Mouse (Mus musculus): ENCODE data around the gene Osr1.

DNA sequence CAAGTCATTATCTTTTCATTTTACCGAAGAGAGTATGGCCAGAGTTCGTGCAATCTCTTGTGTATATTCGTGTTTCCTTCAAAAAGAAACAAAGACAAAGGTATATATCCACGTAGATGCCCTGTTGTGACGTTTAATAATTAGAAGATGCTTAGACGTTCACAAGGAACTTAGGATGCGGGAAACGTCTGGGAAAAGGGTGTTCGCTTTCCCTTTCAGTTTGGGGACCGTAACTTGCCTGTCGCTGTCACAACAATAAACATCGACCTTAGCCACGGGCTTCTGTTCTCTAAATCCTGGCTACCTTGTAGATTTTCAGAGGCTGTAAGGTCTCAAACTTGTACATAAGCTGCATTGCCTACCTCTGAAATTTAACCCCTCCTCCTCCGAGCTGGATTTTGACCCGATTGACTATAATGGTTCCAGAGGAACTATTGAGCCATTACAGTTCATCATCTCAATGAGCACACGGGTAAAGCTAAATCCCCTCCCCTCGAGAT lies 630 bp downstream of the Osr1 start:
- no peak for TF ChIP-seq POLR2A (IDR thresholded peaks at IDR 0.05; ENCODE audit: borderline replicate concordance, low read depth, low read length)
- TF ChIP-seq CTCF (IDR thresholded peaks at IDR 0.05; ENCODE audit: low read depth, low read length) = no peak
